Mouse (Mus musculus): ENCODE results near the gene Alg14.

GRCm38 (mm10) chr3:121396561-121396960 lies 105.0 kb downstream of the Alg14 start:
- TF ChIP-seq CTCF (IDR thresholded peaks at IDR 0.05; ENCODE audit: insufficient read depth, low read length) = no peak
- no peak for TF ChIP-seq POLR2A (IDR thresholded peaks at IDR 0.05; ENCODE audit: borderline replicate concordance, extremely low read depth, low read depth, low read length)

All from lung, adult 2 months (tissue).